Mouse (Mus musculus) MEL (cell line): ENCODE data around the gene Cnot4.

Source experiments
- CHD1 ChIP-seq: IDR thresholded peaks from 2 replicates; pipeline ENCODE4 v1.6.1; 2012; ENCODE audit warnings: low read depth, mild to moderate bottlenecking, inconsistent platforms, low read length, improper control_type of control experiment
- CTCF ChIP-seq, 3 experiments: IDR thresholded peaks in 2 of 3; conservative IDR thresholded peaks in 1 of 3; 2 replicates each; pipeline ENCODE4 v1.5.1; 2011 to 2012; ENCODE audit warnings: low read length in 3 of 3, low read depth in 2 of 3, mild to moderate bottlenecking in 2 of 3, improper control_type of control experiment in 1 of 3, inconsistent platforms in 1 of 3, mixed read lengths in 1 of 3, moderate library complexity in 1 of 3; ENCODE audit not compliant: control insufficient read depth in 1 of 3, insufficient read depth in 1 of 3, poor library complexity in 1 of 3, severe bottlenecking in 1 of 3
- HCFC1 ChIP-seq: IDR thresholded peaks from 2 replicates; pipeline ENCODE4 v1.6.1; 2012; ENCODE audit warnings: low read depth, mild to moderate bottlenecking, inconsistent platforms, low read length, improper control_type of control experiment, moderate library complexity
- MEF2A ChIP-seq: IDR thresholded peaks from 2 replicates; pipeline ENCODE4 v1.6.1; 2014; ENCODE audit warnings: low read depth, mild to moderate bottlenecking, inconsistent platforms, low read length, improper control_type of control experiment; ENCODE audit not compliant: poor library complexity, insufficient replicate concordance, severe bottlenecking; ENCODE audit errors: extremely low read depth
- MYC ChIP-seq: IDR thresholded peaks from 2 replicates; pipeline ENCODE4 v1.6.1; 2011; ENCODE audit warnings: low read depth, mild to moderate bottlenecking, low read length, improper control_type of control experiment, moderate library complexity
- POLR2A ChIP-seq, 2 experiments: IDR thresholded peaks; 2 replicates each; pipeline ENCODE4 v1.6.1; 2011 to 2012; ENCODE audit warnings: low read length in 2 of 2, mild to moderate bottlenecking in 2 of 2, control low read depth in 1 of 2, improper control_type of control experiment in 1 of 2, low read depth in 1 of 2, moderate library complexity in 1 of 2; ENCODE audit not compliant: control insufficient read depth in 1 of 2, insufficient read depth in 1 of 2, poor library complexity in 1 of 2
- POLR2AphosphoS5 ChIP-seq: IDR thresholded peaks from 2 replicates; pipeline ENCODE4 v1.6.1; 2012; ENCODE audit warnings: low read depth, borderline replicate concordance, mild to moderate bottlenecking, inconsistent platforms, low read length, moderate library complexity, mixed read lengths
- SMC3 ChIP-seq: IDR thresholded peaks from 2 replicates; pipeline ENCODE4 v1.6.1; 2011; ENCODE audit warnings: low read depth, low read length, improper control_type of control experiment

GRCm38 (mm10) chr6:35133579-35134488 is at the start of gene Cnot4:
- TF ChIP-seq MYC (peak; percentile 95), CHD1 (0 out of 2 replicates have a peak, but pooled peaks have one; percentile 73), HCFC1 (peak; percentile 98), MEF2A (no peak), POLR2A (IDR thresholded peaks at IDR 0.05; ENCODE audit: control insufficient read depth in 1 of 2, insufficient read depth in 1 of 2, low read depth in 1 of 2, low read length in 2 of 2, poor library complexity in 1 of 2) (peak; percentile 64 to 82; a peak in 3 of 4 replicates), SMC3 (no peak), POLR2AphosphoS5 (no peak), CTCF (IDR thresholded peaks at IDR 0.05 in 2 of 3, conservative IDR thresholded peaks at IDR 0.05 in 1 of 3; ENCODE audit: control insufficient read depth in 1 of 3, insufficient read depth in 1 of 3, low read depth in 2 of 3, low read length in 3 of 3, poor library complexity in 1 of 3, severe bottlenecking in 1 of 3) (no peak)
